Mouse (Mus musculus) forebrain, embryonic 16.5 days (tissue): ENCODE data around the gene Ngfr. TPM values are rescaled to one million over a fixed set of nuclear protein-coding genes. Genes with fewer than 3 reads are reported as not detected.
A peak's percentile ranks its signal among the peaks of the same experiment; 100 is the strongest.

Experiments
- ATAC-seq: fragments of 200-750 bp; cut with Nextera tagmentation; 2 replicates; pipeline ENCODE4 v1.8.0; 2017; ENCODE audit warnings: mild to moderate bottlenecking, moderate library complexity
- H3K27ac ChIP-seq: fragments of 300-500 bp; sonication (generic); 2 replicates; pipeline ENCODE4 v1.5.1; 2014; ENCODE audit warnings: low read length, control low read depth
- H3K27me3 ChIP-seq: fragments of 300-500 bp; sonication (generic); replicated peaks from 2 replicates; pipeline ENCODE4 v1.6.1; 2014; ENCODE audit warnings: low read length; ENCODE audit not compliant: control insufficient read depth, insufficient read depth
- H3K36me3 ChIP-seq: fragments of 300-500 bp; sonication (generic); 2 replicates; pipeline ENCODE4 v1.6.1; 2014; ENCODE audit not compliant: control insufficient read depth, insufficient read depth
- H3K4me1 ChIP-seq: fragments of 300-500 bp; sonication (generic); replicated peaks from 2 replicates; pipeline ENCODE4 v1.6.1; 2014; ENCODE audit warnings: low read length; ENCODE audit not compliant: control insufficient read depth, insufficient read depth
- H3K4me2 ChIP-seq: fragments of 300-500 bp; sonication (generic); 2 replicates; pipeline ENCODE4 v1.6.1; 2014; ENCODE audit warnings: mild to moderate bottlenecking, low read length, control low read depth
- H3K4me3 ChIP-seq: fragments of 300-500 bp; sonication (generic); replicated peaks from 2 replicates; pipeline ENCODE4 v1.5.1; 2014; ENCODE audit warnings: mild to moderate bottlenecking, low read length, control low read depth
- H3K9ac ChIP-seq: fragments of 300-500 bp; sonication (generic); replicated peaks from 2 replicates; pipeline ENCODE4 v1.6.1; 2014; ENCODE audit warnings: low read depth, low read length, control low read depth
- H3K9me3 ChIP-seq: fragments of 300-500 bp; sonication (generic); 2 replicates; pipeline ENCODE4 v1.6.1; 2016; ENCODE audit warnings: low read length; ENCODE audit not compliant: control insufficient read depth
- WGBS: fragments of 180-500 bp; shearing (Covaris S2); extraction: QIAGEN DNeasy Blood & Tissue Kit; methylation state at CpG from one replicate; pipeline ENCODE4 v1.1.7; 2014; 5-methylcytosine and 5-hydroxymethylcytosine counted together
- polyA plus RNA-seq: library from polyadenylated mRNA; unstranded; fragments of >200 nt; fragmentation: Nextera tagmentation; extraction: Ambion mirVana; gene quantifications from 2 replicates; pipeline ENCODE4 v1.2.1, GENCODE M21; 2015

Gene Ngfr
- polyA plus RNA-seq, 1 experiment from 2014 or later, result 8.2 TPM

DNA sequence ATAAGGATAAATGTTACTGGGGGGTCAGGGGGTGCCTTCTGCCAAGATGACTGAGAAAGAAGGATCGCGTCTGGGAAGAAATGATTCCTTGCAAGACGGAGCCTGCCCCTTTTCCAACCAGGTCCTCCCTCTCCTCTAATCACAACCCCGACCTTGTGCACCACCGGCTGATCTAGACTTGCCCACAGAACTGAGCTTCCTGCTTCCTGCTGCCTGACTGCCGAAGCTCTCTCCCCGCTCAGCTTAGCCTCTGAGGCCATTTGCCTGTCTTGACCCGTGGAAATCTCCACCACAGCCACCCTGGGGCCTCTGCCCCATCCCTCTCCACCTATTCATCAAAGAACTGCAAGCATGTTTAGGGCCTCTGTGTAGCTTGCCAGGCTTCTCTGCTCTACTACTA lies 11.2 kb downstream of the Ngfr start:
- WGBS, result 75% methylated on average over 8 of the region's 8 CpGs
- Histone ChIP-seq H3K4me3 (no peak overlapping the region), H3K9me3 (no peaks in the 10 kb centered on the region), H3K27ac (no peak overlapping the region), H3K4me2 (no peak overlapping the region), H3K27me3 (peaks cover 38% of the 10 kb centered on the region), H3K4me1 (peaks cover 21% of the 10 kb centered on the region), H3K36me3 (no peaks in the 10 kb centered on the region), H3K9ac (no peak overlapping the region)
- ATAC-seq, result no peak

DNA sequence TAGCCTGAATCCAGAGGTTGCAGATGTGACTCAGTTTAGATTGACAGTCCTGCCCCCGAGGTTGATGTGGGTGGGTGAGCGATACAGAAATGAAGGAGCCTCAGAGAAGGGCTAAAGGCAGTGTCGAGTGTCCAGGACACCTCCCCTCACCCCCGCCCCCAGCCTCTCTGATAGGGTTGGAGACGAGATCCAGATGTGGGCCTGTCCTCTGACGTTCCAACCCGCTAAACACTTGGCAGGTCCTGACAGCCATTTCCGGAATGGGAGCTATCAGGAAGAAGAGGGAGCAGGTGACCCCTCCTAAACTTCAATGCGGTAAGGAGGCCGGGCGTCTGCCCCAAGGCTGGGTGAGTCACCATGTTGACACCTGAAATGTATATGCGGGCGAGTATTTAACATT lies 11.7 kb downstream of the Ngfr start:
- no peak overlapping the region for H3K4me3 ChIP-seq
- H3K4me2 ChIP-seq, result no peak overlapping the region
- H3K27me3 ChIP-seq, result peaks cover 33% of the 10 kb centered on the region
- no peak overlapping the region for H3K9ac ChIP-seq
- H3K9me3 ChIP-seq, result no peaks in the 10 kb centered on the region
- H3K27ac ChIP-seq, result no peak overlapping the region
- peaks cover 25% of the 10 kb centered on the region for H3K4me1 ChIP-seq
- H3K36me3 ChIP-seq, result no peaks in the 10 kb centered on the region
- 72% methylated on average over 13 of the region's 13 CpGs for WGBS
- ATAC-seq, result no peak

DNA sequence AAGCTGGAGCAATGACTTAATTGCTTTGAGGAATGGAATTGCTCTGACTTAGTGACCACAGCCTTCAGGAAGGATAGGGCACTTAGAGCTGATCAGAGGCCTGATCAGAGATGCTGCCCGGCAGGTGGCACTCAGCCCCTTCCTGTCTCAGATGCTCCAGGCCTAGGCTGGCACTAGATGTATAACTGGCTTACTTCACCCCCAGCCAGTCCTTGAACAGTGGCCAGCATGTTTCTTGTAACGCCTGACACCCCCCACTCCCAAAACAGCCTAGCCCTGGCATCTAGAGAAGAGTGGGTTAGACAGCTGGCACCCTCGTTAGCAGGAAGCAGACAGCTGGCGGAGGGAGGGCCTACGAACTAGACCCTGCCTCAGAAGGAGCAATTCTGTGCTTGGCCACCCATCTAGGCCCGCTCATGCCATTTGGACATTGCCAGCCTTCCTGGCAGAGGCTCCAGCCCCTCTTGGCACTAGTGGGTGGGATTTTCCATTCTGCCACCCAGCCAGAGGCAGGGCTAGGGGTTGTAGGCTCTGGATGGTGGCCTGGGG lies 12.7 kb downstream of the Ngfr start:
- H3K9me3 ChIP-seq, result no peaks in the 10 kb centered on the region
- ATAC-seq, result peak; percentile 81
- WGBS, result 44% methylated on average over 6 of the region's 6 CpGs
- H3K27me3 ChIP-seq, result peaks cover 27% of the 10 kb centered on the region
- no peak overlapping the region for H3K9ac ChIP-seq
- H3K4me1 ChIP-seq, result peaks cover 25% of the 10 kb centered on the region
- H3K4me2 ChIP-seq, result no peak overlapping the region
- no peak overlapping the region for H3K4me3 ChIP-seq
- no peaks in the 10 kb centered on the region for H3K36me3 ChIP-seq
- no peak overlapping the region for H3K27ac ChIP-seq

DNA sequence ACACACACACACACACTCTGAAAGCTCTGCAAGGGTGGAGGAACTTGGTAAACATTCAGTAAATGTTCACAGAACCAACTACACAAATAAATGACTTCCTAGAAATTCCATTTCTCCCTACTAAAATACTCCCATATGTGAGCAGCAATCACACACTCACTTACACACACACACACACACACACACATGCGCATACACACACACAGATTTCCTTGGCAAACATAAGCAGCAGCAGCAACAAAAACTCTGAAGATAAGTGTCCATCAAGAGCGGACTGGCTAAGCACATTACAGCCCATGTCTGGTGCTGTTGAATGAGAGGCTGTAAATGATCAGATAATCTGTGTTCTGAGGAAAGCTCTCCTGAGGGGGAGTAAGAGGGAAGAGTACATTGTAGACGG lies 15.3 kb downstream of the Ngfr start:
- no peak overlapping the region for H3K4me3 ChIP-seq
- no peaks in the 10 kb centered on the region for H3K9me3 ChIP-seq
- H3K4me1 ChIP-seq, result peaks cover 20% of the 10 kb centered on the region
- no peak overlapping the region for H3K4me2 ChIP-seq
- H3K27ac ChIP-seq, result no peak overlapping the region
- peaks cover 6% of the 10 kb centered on the region; the same call in 1 of the 2 replicates for H3K27me3 ChIP-seq
- H3K9ac ChIP-seq, result no peak overlapping the region
- ATAC-seq, result no peak
- 56% methylated on average over 3 of the region's 3 CpGs for WGBS
- H3K36me3 ChIP-seq, result no peaks in the 10 kb centered on the region

DNA sequence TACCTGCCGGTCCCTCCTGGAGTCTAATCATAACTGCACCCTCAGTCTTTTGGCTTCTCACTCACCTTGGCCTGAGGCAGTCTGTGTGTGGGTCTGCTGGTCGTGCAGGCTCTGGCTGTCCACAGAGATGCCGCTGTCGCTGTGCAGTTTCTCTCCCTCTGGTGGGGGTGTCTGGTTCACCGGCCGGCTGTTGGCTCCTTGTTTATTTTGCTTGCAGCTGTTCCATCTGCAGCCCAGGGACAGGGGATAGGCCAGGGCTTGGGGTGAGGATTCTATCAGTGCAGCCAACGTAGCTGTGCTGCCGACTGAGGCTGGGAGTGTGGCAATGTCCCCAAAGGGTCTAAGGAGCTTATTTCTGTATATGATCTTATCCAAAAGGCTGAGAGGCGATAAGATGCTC lies 15.8 kb downstream of the Ngfr start:
- Histone ChIP-seq H3K4me1 (peaks cover 20% of the 10 kb centered on the region), H3K4me3 (no peak overlapping the region), H3K27me3 (0 out of 2 replicates have a peak, but pooled peaks cover 5% of the 10 kb centered on the region), H3K27ac (no peak overlapping the region), H3K9me3 (no peaks in the 10 kb centered on the region), H3K9ac (no peak overlapping the region), H3K36me3 (no peaks in the 10 kb centered on the region), H3K4me2 (no peak overlapping the region)
- WGBS, result 22% methylated on average over 9 of the region's 9 CpGs
- no peak for ATAC-seq

DNA sequence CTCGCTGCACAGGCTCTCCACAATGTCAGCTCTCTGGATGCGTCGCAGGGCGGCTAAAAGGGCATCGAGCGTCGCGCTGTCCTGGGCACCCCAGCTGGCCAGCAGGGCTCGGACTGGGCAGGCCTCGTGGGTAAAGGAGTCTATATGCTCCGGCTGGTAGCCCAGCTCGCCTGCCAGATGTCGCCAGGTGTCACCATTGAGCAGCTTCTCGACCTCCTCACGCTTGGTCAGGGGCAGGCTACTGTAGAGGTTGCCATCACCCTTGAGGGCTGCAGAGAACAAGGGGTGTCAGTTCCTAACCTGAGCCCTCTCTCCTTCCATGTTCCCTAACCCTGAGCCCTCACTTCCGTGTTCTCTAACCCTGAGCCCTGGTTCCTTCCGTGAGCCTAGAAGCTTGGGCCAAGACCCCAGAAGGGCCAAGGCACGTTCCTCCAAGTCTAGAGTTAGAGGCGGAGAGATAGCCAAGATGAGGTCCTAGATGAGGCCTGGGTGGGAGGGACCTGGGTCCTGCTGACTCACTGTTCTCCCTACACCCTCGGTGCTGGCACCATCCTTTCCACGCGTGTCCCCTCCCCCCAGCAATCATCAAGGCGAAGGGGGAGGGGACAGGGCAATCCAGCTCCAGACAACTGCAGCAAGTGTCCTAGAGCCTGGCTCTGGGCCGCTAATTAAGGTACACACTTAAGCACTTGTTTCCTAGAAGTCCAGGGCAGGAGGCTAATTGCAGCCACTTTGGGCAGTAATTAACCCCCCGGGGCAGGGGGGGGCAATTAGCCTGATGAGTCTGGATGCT lies 16.5 kb downstream of the Ngfr start:
- 54% methylated on average over 25 of the region's 25 CpGs for WGBS
- Histone ChIP-seq H3K36me3 (no peaks in the 10 kb centered on the region), H3K9ac (no peak overlapping the region), H3K4me3 (no peak overlapping the region), H3K9me3 (no peaks in the 10 kb centered on the region), H3K4me2 (no peak overlapping the region), H3K27me3 (no peaks in the 10 kb centered on the region), H3K4me1 (peaks cover 20% of the 10 kb centered on the region), H3K27ac (no peak overlapping the region)
- no peak for ATAC-seq

DNA sequence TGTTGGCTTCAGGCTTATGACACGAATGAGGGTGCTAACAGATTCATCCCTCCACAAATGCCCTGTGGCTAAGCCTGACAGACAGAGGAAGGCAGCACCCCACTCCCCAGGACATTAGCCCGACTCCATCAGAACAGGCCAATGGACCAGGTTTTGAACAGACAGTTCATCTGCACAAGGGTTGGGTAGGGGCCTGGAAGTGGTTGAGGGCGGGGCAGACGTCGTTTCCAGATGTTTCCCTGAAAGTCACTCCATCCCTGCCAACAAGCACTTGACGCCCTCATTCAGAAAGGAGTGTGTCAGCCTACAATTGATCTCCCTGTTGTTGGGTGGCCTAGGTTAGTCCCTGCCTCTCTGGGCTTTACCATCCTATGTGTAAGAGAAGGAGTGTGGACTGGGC lies 17.6 kb downstream of the Ngfr start:
- no peaks in the 10 kb centered on the region for H3K27me3 ChIP-seq
- H3K4me1 ChIP-seq, result peaks cover 13% of the 10 kb centered on the region
- no peak overlapping the region for H3K4me2 ChIP-seq
- no peaks in the 10 kb centered on the region for H3K9me3 ChIP-seq
- ATAC-seq, result no peak
- no peaks in the 10 kb centered on the region for H3K36me3 ChIP-seq
- H3K9ac ChIP-seq, result no peak overlapping the region
- no peak overlapping the region for H3K27ac ChIP-seq
- 85% methylated on average over 6 of the region's 6 CpGs for WGBS
- no peak overlapping the region for H3K4me3 ChIP-seq

DNA sequence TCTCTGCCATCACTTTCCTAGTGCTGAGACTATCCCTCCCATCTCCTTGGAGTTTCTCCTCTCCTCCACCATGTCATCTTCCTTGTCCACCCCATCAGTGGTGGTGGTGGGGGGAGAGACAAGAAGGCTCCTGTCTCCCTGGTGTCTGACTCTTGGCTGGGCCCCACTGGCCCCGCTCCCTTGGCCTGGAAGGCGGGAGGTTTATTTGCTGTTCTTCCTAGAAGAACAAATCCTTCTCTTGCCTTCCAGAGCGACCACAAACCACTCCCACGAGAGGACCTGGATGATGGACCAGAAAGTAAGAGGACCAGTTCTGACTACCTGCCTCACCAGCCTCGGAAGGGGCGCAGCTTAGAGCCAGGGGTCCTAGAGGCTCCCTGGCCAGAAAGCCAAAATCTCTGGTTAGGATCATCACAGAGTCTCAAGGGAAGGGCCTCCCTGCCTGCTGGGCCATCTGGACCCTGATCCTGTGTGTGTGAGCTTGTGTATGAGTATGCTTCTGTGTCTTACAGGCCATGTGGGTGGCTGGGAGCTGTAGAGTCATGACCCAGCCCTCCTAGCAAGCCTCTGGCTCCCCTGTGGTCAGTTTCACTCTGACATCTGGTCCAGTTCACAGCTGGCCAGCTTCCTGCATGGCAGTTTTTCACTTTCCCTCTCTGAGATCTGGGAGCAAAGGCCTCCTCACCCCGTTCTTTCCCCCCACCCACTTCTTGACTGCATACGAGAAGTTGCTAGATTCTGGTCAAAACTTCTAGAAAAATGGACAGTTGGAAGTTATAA lies 19.4 kb downstream of the Ngfr start:
- ATAC-seq, result no peak
- no peak overlapping the region for H3K9ac ChIP-seq
- 80% methylated on average over 8 of the region's 8 CpGs for WGBS

DNA sequence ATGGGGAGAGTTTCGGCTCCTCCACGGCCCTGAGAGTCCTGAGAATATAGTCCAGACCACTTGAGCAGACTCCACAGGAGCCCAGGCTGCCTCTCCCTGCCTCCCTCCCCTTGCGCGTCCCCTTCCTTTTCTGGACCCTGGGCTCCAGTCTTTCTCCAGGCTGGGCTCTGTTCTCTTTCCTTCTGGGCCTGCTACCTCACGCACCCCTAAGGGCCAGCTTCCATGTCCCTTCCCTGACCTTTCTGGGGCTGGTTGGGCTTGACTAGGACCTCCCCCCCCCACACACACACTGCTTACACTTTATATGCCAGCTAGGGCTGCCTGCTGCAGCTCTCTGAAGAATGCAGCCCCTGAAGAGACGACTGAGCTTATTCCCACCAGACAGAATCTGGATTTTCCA lies 20.2 kb downstream of the Ngfr start:
- no peak for ATAC-seq
- Histone ChIP-seq H3K36me3 (no peaks in the 10 kb centered on the region), H3K4me1 (peaks cover 10% of the 10 kb centered on the region), H3K4me3 (no peak overlapping the region), H3K27me3 (no peaks in the 10 kb centered on the region), H3K9me3 (no peaks in the 10 kb centered on the region), H3K27ac (no peak overlapping the region), H3K9ac (no peak overlapping the region), H3K4me2 (no peak overlapping the region)
- WGBS, result 73% methylated on average over 6 of the region's 6 CpGs

More for the DNA sequence above, 19.4 kb downstream of the Ngfr start:
- no peaks in the 10 kb centered on the region for H3K9me3 ChIP-seq
- peaks cover 10% of the 10 kb centered on the region for H3K4me1 ChIP-seq
- H3K4me3 ChIP-seq, result no peak overlapping the region
- no peak overlapping the region for H3K4me2 ChIP-seq
- no peak overlapping the region for H3K27ac ChIP-seq
- no peaks in the 10 kb centered on the region for H3K27me3 ChIP-seq
- no peaks in the 10 kb centered on the region for H3K36me3 ChIP-seq
